Mouse (Mus musculus) neural tube, embryonic 10.5 days (tissue): ENCODE measurements at regions not wholly inside any gene's neighbourhood (a gene's known extent, or its start where the extent isn't known, plus 50 kb on each side); places are given as distances from the start of the nearest gene placed in this dataset.

Source experiments
- DNase-seq: peaks from one replicate; pipeline ENCODE4 v3.0.0-alpha.2; 2017; ENCODE audit warnings: low spot score; ENCODE audit errors: extremely low spot score

DNA sequence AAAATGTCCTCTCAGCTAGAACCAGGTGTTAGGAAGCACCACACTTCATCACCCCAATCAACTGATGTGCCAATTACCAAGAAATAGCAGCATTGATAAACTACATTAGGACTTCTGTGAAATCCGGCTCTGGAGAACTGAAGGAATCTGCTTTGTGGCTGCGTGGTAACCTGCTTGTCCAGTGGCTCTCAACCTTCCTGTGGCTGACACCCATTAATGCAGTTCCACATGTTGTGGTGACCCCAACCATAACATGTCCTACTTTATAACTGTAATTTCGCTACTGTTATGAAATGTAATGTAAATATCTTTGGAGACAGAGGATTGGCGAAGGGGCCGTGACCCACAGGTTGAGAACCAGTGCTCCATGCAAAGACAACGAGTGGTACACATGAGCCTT is 136.7 kb downstream of the Gm11011 start:
- no peak for DNase-seq

DNA sequence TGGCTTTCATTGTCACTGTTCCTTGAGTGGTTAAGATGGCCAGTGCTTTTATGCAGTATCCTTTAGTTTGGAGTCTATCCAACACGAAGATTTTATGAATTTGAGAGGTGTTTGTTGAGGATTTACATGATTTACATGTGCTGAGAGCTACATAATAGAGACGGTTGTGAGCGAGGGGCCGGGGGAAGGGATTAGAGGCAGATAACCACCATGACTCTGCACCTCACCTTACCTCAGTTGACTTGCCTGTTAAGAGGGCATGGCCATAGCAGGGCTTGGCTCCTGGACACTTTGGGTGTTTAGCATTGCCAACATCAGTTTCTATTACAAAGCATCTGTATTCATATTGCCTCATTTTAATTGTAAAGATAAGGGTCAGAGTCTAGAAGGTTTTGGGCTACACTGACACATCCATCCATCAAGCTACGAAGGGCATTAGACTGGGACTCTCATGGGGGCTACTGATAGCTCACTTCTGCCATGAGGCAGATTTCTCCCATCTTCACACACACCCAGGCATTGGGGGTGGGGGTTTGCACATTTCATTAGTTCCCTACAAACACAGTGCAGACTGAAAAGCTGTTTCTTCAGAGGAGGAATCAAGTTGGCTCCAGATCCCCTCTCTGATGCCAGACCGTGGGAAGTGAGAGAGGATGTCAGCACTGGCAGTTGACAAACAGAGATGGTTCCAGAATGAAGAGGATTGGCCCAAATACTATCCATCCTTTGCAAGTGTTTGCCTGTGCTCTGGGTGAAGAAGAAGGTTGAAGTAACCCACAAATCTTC is 139.9 kb downstream of the Gm11011 start:
- no peak for DNase-seq

DNA sequence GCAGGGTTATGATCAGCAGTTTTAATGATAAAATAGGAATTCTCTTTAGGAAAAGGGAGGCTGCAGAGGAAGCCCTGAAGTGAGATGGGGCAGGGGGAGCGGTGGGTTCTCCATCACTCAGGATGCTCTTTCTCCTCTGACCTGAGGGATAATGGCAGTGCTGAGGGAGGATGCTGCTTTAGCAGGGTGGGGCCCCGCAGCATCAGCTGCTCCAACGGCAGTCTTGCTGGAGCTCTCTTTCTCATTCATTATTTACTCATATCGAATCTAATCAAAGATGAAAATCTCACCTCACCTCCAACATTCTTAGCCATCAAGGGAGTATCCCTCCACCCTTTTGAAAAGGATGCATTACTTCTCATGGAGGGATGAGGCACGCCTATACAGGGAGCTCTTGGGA is 141.7 kb downstream of the Gm11011 start:
- DNase-seq: no peak

DNA sequence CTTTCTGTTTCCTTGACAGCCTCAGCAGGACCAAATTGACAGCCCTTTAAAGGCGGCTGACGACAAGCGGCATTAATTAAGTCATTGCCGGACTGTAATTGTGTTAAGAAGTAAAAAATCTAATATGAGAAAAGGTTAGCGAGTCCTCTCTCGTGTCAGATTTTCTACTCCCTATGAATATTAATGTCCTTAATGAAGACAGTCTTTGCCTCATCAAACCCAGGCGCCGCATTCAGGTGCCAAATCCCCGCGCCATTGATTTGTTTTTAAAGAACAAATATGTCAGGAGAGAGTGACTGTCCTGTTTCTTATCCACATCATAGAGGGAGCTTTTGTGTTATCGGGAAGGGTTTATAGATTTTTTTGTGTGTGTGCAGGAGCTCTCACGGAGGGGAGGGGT is 142.2 kb downstream of the Gm11011 start:
- DNase-seq: no peak

DNA sequence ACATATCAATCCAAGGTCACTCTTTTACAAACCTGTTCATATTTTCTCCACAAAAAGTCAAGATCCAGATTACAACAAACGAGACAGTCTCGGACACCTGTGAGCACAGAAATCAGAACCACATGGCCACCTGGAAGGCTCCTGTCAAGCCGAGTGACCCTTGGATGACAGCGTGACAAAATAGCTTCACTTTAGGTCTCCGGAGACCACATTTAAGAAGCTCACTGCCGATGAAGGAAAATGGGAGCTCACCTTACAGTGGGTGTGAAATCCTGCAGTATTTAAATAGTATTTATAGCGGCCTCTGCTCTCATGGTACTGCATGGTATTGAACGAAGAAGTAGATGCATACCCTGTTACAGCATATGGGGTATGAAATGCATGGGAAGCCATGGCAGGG is 144.3 kb downstream of the Gm11011 start:
- no peak for DNase-seq

DNA sequence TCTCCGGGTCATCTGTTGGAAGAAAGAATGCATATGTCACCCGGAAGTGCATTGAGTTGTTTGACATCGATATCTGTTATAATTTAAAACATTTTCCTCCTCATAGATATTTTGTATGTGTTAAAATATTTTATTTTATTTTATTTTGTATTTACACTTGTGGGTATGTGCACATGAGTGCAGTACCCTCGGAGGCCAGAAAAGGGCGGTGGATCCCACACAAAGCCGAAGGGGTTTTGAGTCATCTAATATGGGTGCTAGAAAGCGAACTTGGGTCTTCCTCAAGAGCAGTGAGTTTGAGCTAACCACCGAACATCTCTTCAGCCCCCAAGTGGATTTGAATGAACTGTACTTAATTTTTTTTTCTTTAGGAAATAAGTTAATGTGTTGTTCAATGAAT is 156.0 kb downstream of the Gm11011 start:
- no peak for DNase-seq

DNA sequence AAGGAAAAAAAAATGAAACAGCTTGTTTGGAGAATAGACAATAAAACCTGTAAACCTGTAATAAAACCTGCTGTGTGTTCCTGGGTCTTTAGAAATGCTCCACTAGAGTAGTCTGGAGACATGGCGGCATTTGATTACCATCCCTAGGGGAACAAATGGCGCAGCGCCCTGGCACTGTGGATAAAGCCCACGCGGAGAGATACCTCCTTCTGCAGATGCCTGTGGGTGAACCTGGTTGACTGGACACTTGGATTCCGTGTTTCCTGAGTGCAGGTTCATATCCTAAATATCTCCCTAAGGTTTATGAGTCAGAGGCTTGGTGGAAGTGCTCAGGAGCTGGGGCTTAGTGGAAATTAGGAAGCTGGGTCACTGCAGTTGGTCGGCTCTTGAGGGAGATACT is 158.1 kb downstream of the Gm11011 start:
- DNase-seq: no peak

DNA sequence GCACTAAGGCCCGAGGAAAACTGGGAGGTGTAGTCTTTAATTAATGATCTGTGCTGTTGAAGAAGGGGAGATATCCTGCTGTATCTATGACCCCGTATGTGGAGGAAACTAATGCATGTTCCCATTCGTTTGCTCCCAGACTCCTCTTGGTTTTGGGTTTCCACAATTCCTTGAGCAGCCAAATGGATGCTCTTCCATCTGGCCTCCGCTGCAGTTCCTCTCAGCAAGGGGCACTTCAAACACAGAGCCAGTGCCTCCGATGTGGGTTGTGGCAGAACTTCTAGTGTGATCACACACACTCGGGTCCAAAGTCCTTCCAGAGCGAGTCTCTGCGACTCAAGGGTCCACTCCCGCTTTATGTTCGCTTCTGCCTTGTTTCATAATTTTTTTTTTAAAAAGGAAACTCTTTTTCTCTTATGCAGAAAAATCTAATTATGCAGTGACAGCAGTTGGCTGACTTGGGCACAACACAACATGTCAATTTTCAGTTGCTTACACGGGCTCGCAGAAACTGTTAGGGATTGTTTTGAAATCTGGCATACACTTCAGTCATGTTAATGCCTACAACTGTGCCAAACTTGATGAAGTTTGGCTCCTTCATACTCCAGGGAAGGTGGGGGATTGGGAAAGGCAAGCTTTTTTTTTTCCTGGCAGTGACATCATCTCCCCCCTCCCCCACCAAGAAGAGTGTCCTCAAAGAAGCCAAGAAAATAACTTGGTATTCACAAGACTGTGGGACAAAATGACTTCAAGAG is 163.2 kb downstream of the Gm11011 start:
- no peak for DNase-seq

DNA sequence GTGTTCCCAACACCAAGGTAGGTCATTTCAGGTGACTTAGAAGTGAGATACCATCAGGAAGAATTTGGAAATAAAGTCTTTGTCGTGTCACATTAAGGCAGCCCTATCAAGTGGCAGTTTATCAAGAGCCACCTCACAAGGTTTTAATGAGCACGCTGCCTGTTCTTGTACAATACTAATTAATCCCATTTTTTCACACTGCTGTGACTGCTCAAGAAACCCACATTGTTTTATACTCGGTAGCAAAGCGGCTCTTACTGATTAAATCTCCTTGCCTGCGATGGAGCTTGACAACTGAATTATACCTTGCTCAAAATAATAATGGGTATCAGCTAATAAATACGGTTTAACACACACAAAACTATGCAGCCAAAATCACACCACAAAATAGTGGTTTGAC is 175.2 kb downstream of the Gm11011 start:
- DNase-seq: no peak

DNA sequence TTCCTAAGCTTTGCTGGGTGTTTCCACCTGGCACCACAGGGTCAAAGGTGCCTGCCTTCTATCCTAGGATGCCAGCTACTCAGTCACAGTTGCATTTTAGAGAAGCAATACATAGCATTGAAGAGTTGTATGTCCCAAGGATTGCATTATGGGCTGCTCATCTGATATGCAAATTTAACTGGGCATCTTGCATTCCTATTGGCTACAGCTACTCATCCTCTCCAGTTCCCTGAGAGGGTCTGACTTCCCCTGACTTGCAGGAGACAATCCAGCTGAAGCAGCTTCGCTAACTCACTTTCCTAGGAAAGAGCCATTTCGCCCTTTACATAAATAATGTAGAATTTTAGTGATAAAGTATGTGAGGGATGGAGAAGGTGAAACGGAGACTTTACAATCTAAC is 177.5 kb downstream of the Gm11011 start:
- no peak for DNase-seq

DNA sequence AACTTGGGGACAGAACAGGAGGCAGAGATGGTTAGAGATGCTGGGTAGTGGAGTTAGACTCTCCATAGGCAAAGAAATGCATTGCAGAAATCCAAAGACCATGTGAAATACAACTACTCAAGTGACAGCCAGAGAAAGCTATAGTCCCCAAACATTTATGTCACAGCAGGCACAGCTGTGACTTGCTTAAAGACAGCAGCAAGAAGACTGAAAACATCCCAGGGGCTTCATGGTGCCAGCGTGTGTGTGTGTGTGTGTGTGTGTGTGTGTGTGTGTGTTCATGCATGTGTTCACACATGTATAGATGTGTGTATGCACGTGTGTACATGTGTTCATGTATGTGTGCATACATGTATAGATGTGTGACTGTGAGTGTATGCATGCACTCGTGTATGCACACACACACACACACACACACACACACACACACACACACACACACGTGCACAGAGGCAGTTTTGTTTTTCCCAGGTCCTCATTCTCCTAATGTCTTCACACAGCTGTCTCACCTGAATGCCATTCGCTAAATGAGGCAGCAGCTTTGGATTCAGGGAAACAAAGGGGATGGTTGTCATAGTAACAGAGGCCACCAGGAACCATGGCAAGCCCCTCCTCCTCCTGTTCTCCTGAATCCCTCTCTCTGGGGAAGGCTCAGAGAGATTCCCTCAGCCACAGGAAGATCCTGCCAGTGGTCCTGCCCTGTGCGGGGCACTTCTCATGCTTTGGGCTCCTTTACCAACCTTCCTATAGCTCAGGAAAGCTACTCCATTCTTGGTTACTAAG is 182.4 kb downstream of the Gm11011 start:
- DNase-seq: peak; percentile 56

DNA sequence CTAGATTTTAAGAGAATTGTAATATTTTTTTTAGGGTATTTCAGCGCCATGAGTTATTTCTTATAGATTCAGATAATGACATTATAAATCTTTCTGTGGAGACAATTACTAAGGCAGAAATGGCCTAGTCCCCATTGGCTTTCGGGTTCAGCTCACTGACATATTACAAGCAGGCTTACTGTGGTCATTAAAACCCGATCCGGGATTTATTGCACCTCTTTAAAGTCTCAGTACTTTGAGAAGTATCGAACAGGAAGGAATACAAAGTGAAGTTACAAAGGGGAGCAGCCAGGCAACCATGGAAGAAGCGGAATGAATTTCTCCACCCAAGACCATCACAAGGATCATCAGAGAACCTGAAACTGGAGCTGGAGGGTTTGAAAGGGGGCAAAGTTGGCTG is 189.8 kb downstream of the Gm11011 start:
- no peak for DNase-seq

DNA sequence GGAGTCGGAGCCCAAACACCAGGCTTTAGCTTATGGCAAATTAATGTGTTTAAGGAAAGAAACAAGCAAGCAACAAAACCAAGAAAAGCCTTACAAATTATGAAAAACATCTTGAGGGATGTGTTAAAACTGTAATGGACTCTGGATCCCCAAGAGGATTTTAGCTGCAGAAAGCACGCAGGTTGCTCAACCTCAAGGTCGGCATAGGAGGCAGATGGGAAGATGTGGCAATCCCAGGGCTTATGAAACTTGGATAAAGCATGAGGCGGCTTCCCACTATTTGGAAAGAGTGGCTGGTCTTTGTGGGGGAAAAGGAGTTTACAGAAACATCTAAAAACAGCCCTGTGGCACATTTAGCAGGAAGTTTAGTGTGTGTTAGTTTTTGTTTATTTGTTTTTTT is 190.5 kb downstream of the Gm11011 start:
- no peak for DNase-seq

DNA sequence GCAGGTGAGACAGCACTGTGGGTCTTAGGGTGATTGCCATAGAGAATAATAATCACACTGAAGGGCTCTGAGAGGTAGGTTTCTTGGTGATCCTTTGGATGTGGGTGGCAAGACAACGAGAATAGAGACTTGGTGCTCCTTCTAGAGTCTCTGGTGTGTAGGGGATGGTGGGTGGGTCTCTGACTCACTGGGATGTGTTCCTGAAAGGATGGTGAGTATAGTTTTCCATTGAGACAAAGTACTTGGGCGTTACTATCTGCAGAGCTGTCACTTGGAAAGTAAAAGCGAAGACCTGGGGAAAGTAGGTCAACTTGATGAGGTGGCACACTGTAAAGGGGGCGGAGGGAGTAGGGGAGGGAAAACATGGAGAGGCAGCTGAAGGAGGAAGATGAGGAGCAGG is 191.3 kb downstream of the Gm11011 start:
- no peak for DNase-seq

DNA sequence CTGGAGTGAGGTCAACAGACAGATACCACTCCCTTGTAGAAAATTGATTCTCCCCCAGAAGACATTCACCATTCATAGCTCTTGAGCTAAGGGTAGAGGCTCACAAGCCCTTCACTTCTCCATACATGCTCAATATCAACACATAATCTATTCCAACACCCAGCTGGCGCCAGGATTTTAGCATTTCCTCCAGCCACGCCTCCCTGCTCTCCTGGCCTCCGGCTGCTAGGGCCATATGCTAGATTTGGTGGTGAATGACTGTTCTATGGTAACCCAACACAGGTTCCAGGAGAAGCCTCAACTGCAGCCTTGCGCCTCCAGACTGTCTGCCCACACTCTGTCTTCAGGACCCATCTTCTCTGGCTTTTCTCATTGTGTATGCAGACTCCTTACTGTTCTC is 197.9 kb downstream of the Gm11011 start:
- DNase-seq: no peak

DNA sequence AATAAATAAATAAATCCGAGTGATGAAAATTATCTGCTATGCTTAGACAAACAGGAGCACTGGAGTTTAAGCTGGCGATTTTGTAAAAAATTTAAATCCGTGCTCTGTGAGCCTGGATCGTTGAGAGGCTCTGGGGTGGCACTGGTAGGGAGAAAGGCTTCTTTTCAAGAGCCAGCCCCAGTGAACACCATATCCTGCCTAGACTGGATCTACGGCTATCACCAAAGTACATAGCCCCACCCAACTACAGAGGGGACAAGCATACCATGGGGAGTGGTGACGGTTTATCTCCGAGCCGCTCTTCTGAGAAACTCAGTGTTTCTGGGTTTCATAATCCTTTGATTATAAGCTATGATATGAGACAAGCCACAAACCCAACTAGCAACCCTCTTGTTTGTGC is 199.0 kb downstream of the Gm11011 start:
- no peak for DNase-seq

DNA sequence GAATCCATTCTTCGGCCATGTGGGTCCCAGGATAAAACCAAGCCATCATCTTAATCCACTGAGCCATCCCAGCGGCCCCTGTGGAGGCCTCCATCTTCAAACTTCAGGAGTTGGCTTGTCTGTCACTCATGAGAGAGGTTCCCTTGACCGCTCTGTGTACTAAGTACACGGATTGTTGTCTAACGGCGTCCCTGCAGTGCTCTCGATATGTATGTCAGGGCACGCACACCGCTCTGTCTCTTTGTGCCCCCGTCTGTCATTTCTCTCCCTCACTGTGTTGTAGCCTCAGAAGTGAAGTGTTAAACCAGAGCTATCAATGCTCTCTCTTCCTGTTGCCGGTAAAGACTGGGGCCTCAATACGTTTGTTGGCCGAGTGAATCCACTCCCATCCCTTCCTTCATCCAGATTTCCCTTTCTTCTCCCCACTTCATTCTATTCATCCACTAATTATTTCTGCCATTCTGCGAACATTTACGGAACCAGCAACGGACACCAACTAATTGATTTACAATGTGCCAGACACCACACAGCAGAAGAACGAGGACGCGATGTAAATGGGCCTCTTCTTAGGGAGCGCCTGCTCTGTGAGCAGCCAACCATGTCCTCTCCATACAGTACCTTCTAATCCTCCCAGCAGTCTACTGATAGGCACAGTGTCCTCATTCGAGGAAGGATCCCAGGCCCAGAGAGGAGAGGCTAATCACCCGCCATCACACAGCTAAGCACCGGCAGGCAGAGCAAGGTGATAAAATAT is 199.6 kb downstream of the Gm11011 start:
- no peak for DNase-seq

DNA sequence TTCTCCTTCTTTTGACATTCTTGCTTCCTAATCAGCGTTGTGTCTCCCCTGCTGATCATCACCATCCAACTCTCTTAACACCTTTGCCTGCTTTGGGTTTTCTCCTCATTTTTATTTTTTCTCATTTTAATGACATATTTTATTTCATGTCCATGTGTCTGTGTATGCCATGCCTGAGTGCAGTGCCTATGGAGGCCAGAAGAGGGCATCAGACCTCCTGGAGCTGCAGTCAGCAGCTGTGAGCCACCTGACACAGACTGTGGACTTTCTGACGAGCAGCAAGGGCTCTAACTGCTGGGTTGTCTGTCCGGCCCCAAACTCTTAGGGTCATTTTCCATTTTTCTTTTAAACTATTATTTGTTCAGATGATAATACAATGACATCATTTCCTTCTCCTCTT is 203.8 kb downstream of the Gm11011 start:
- no peak for DNase-seq

DNA sequence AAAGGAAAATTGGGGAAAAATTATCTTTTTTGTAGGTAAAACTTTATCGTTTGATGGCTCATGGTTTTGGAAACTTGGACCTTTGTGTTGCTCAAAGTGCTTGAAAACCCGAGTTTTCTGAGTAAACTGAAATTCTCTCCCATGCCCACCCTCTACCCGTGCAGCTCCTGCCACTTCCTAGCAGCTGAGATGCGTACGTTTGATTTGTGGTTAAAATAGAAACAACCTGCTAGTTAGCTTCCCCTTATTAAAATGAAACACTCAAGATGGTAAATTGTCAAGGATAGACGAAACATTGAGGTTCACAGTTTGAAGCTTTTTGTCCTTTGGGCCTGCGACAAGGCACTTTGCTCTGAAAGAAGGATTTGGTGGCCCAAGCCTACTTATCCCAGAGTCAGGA is 214.5 kb downstream of the Gm11011 start:
- no peak for DNase-seq

DNA sequence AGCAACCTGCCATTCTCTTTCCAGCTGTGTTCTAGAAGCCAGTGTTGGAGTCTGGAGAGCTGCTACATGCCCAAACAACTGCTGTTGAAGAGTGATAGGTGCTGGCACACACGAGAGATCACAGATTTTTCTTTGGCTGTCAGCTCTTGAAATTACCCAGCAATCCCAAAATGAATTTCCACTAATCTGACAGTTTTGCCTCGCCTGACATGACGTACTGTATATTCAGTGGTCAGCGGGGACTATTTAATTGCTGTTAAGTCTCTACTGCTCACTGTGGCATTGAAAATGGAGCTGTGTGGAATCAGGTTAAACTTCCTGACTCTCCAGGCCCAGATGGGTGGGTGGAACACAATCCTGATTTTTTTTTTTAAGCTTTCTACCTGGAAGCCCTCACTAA is 222.5 kb downstream of the Gm11011 start:
- DNase-seq: no peak

DNA sequence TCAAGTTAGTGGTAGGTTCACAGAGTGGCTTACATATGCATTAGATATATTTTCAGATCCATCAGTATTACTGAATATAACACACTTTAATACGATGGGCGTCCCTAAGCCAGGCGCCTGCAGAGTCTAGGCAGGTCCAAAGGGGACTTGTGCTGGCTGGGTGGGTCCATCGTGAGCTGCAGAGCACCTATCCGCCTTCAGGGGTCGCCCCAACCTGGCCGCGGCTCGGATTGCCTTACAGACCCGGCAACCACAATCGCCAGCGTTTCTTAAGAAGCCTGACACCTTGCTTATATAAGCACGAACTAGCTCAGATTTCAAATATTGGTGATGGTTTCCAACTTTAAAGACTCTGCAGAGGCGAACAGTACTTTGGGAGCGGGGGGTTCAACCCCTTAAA is 227.3 kb downstream of the Gm11011 start:
- DNase-seq: peak; percentile 74

DNA sequence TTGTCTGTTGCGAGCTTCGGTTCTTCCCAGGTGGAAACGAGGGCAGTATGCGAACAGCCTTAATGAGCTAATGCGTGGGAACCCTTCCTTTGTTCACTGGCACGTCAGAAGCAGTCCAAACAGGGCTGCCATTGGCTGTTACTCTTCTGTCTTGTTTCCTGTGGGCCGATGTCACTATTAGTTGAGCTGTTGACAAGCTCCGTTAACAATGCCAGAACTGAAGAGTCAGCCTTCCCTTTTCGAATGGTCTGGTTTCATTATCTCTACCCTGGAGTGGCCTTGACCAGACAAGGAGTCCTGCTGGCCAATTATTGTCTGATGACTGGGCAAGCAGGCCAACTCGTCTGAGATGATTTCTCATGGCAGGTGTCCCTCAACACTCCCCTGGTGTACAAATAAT is 230.1 kb downstream of the Gm11011 start:
- DNase-seq: no peak
